Comparison of ENCODE assay signal across 8 mouse cellular contexts in genomic region chr2:129593141-129593875, GRCm38 (mm10). TPM values are rescaled to one million over a fixed set of nuclear protein-coding genes. Genes with fewer than 3 reads are reported as not detected.
A peak's percentile ranks its signal among the peaks of the same experiment; 100 is the strongest.
DNase-seq lines count a peak whose midpoint lies in the region; ATAC-seq and TF ChIP-seq lines count a peak whose summit lies in the region.

No protein-coding gene starts in this region.

- H3K36me3 ChIP-seq in hindbrain, embryonic 11.5 days (ENCODE audit: control insufficient read depth, insufficient read depth, low read length) = no peaks in the 10 kb centered on the region
- no peaks in the 10 kb centered on the region for H3K36me3 ChIP-seq in lung, postnatal 0 days (ENCODE audit: insufficient read depth, low read length)

- H3K9ac ChIP-seq in hindbrain, embryonic 11.5 days (ENCODE audit: low read depth, low read length) = peak overlapping the region; percentile 78
- peak overlapping the region; percentile 65 for H3K9ac ChIP-seq in lung, postnatal 0 days (replicated peaks; ENCODE audit: low read depth)

- in situ Hi-C loops in Patski (cut with MboI; ENCODE audit: low pct_unique_long_range_greater_than_20kb) = no loop called here

- TF ChIP-seq CTCF in Patski (IDR thresholded peaks at IDR 0.05) = no peak
- TF ChIP-seq CTCF in lung, postnatal 0 days (IDR thresholded peaks at IDR 0.05) = no peak

- H3K9me3 ChIP-seq in hindbrain, embryonic 11.5 days (ENCODE audit: control insufficient read depth, low read length) = no peaks in the 10 kb centered on the region
- no peaks in the 10 kb centered on the region for H3K9me3 ChIP-seq in lung, postnatal 0 days (ENCODE audit: low read length)

- peak; percentile 54 for ATAC-seq in Patski
- peak; percentile 85 for ATAC-seq in hindbrain, embryonic 11.5 days (ENCODE audit: low FRiP score)
- ATAC-seq in lung, postnatal 0 days = peak; percentile 78

- H3K27ac ChIP-seq in hindbrain, embryonic 11.5 days (ENCODE audit: low read depth, low read length) = peak overlapping the region; percentile 86
- peak overlapping the region; percentile 85 for H3K27ac ChIP-seq in lung, postnatal 0 days (ENCODE audit: low read length)

- no peak for TF ChIP-seq EP300 in lung, postnatal 0 days (IDR thresholded peaks at IDR 0.05)

- WGBS in hindbrain, embryonic 11.5 days = under 1% methylated on average over 73 of the region's 77 CpGs
- under 1% methylated on average over 21 of the region's 77 CpGs for WGBS in lung, postnatal 0 days

- H3K27me3 ChIP-seq in Patski = no peaks in the 10 kb centered on the region
- no peaks in the 10 kb centered on the region for H3K27me3 ChIP-seq in hindbrain, embryonic 11.5 days (ENCODE audit: control insufficient read depth, insufficient read depth, low read length)
- H3K27me3 ChIP-seq in lung, postnatal 0 days (replicated peaks; ENCODE audit: insufficient read depth, low read length) = no peaks in the 10 kb centered on the region

- peaks cover 4% of the 10 kb centered on the region; the same call in 1 of the 2 replicates for H3K4me1 ChIP-seq in hindbrain, embryonic 11.5 days (replicated peaks; ENCODE audit: control insufficient read depth, insufficient read depth, low read length)
- peaks cover 8% of the 10 kb centered on the region; the same call in 1 of the 2 replicates for H3K4me1 ChIP-seq in lung, postnatal 0 days (ENCODE audit: insufficient read depth, low read depth, low read length)

- POLR2A ChIA-PET in Patski (lab: Charles Lee) = interaction anchor here (1.2 kb wide), 1 partner anchor 13 kb away, joined by 3 read pairs; no protein-coding TSS in a partner anchor

- H3K4me2 ChIP-seq in hindbrain, embryonic 11.5 days (replicated peaks; ENCODE audit: low read depth, low read length) = peak overlapping the region; percentile 87
- H3K4me2 ChIP-seq in lung, postnatal 0 days (replicated peaks; ENCODE audit: low read depth, low read length) = peak overlapping the region; percentile 89

- H3K4me3 ChIP-seq in hindbrain, embryonic 11.5 days (ENCODE audit: low read depth, low read length) = peak overlapping the region; percentile 64
- peak overlapping the region; percentile 74 for H3K4me3 ChIP-seq in lung, postnatal 0 days (ENCODE audit: low read depth, low read length)

- no peak for DNase-seq in Patski (ENCODE audit: low read depth, low spot score)
- peak; percentile 93 to 94 for DNase-seq in cerebellum, postnatal 10 days
- peak; percentile 77 to 80 for DNase-seq in frontal cortex, postnatal 14 days (ENCODE audit: low spot score in 2 of 2)
- DNase-seq in hindbrain, embryonic 11.5 days (ENCODE audit: low spot score) = peak; percentile 83
- peak; percentile 76 to 83 for DNase-seq in layer of hippocampus, postnatal 25 days (ENCODE audit: extremely low spot score in 1 of 2, low spot score in 1 of 2)
- peak; percentile 83 for DNase-seq in lung, postnatal 0 days (ENCODE audit: low spot score)
- peak; percentile 92 for DNase-seq in right cerebral cortex, adult 18-20 months
- DNase-seq in yolk sac, embryonic 10.5 days (ENCODE audit: low spot score) = peak; percentile 78

- CTCF ChIA-PET in Patski (lab: Charles Lee) = interaction anchor here (1.2 kb wide), 1 partner anchor 62 kb away, joined by 3 read pairs; no protein-coding TSS in a partner anchor

RNA-seq across cellular contexts. Expression of gene Sirpa, which starts 0.7 kb away (rescaled TPM):
- polyA plus RNA-seq in Patski (2021) = 110 TPM
- 17.2 and 18.4 TPM in 2 replicates for polyA plus RNA-seq in hindbrain, embryonic 11.5 days (2014; fragmentation: Nextera tagmentation; extraction: Ambion mirVana)
- 100 to 1,000 TPM; 284 to 286 TPM for total RNA-seq in layer of hippocampus, postnatal 25 days (2021)
- 30.1 and 35.4 TPM in 2 replicates for polyA plus RNA-seq in lung, postnatal 0 days (2015; fragmentation: Nextera tagmentation; extraction: Ambion mirVana)

RNA-seq across cellular contexts. Expression of gene F830045P16Rik, which starts 56.9 kb away (rescaled TPM):
- polyA plus RNA-seq in Patski (2021) = not detected
- polyA plus RNA-seq in hindbrain, embryonic 11.5 days (2014; fragmentation: Nextera tagmentation; extraction: Ambion mirVana) = not detected in 2 replicates
- total RNA-seq in layer of hippocampus, postnatal 25 days (2021) = under 1 TPM in 1 of 2 experiments, not detected in 1; 0.44 TPM
- not detected in 2 replicates for polyA plus RNA-seq in lung, postnatal 0 days (2015; fragmentation: Nextera tagmentation; extraction: Ambion mirVana)
